Mouse (Mus musculus) hindbrain, embryonic 12.5 days (tissue): Measurements from ENCODE around the gene Slc38a10. TPM values are rescaled to one million over a fixed set of nuclear protein-coding genes. Genes with fewer than 3 reads are reported as not detected.

ENCODE experiments used
- ATAC-seq: fragments of 200-750 bp; cut with Nextera tagmentation; 2 replicates; pipeline ENCODE4 v1.8.0; 2017; ENCODE audit warnings: moderate TSS enrichment; ENCODE audit not compliant: low FRiP score
- H3K27ac ChIP-seq: fragments of 300-500 bp; sonication (generic); 2 replicates; pipeline ENCODE4 v1.5.1; 2016; ENCODE audit warnings: mild to moderate bottlenecking
- H3K27me3 ChIP-seq: fragments of 300-500 bp; sonication (generic); 2 replicates; pipeline ENCODE4 v1.6.1; 2016; ENCODE audit warnings: mild to moderate bottlenecking
- H3K36me3 ChIP-seq: fragments of 300-500 bp; sonication (generic); 2 replicates; pipeline ENCODE4 v1.6.1; 2016; ENCODE audit warnings: mild to moderate bottlenecking
- H3K4me1 ChIP-seq: fragments of 300-500 bp; sonication (generic); 2 replicates; pipeline ENCODE4 v1.6.1; 2016
- H3K4me2 ChIP-seq: fragments of 300-500 bp; sonication (generic); replicated peaks from 2 replicates; pipeline ENCODE4 v1.6.1; 2016; ENCODE audit warnings: mild to moderate bottlenecking
- H3K4me3 ChIP-seq: fragments of 300-500 bp; sonication (generic); 2 replicates; pipeline ENCODE4 v1.5.1; 2016; ENCODE audit warnings: mild to moderate bottlenecking
- H3K9ac ChIP-seq: fragments of 300-500 bp; sonication (generic); 2 replicates; pipeline ENCODE4 v1.6.1; 2016; ENCODE audit warnings: mild to moderate bottlenecking, moderate library complexity
- H3K9me3 ChIP-seq: fragments of 300-500 bp; sonication (generic); replicated peaks from 2 replicates; pipeline ENCODE4 v1.6.1; 2016; ENCODE audit warnings: mild to moderate bottlenecking
- WGBS: fragments of 180-500 bp; shearing (Covaris S2); methylation state at CpG from one replicate; pipeline ENCODE4 v1.1.7; 2016; 5-methylcytosine and 5-hydroxymethylcytosine counted together
- polyA plus RNA-seq: library from polyadenylated mRNA; unstranded; fragments of >200 nt; fragmentation: Nextera tagmentation; extraction: Ambion mirVana; gene quantifications from 2 replicates; pipeline ENCODE4 v1.2.1, GENCODE M21; 2016

The Slc38a10 gene
- polyA plus RNA-seq, 1 experiment from 2014 or later = 121 TPM

DNA sequence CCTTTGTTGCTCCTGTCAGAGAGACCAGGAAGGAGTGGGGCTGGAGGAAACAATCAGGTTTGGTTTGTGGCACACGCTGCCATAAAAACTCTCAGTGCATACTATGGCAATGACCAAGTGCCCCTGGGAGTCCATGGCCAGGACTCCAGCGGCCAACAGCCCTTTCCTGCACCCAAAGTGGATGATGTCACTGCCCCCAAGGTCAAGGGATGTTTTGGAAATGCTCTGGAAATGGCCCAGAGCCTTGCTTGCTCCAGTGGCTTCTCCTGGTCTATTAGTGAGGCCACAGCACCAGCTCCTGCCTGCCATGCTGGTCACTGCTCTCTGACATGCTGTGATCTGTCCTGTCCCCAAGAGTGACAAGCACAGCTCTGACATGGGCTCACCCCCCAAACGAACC lies 75.0 kb downstream of the Slc38a10 start:
- Histone ChIP-seq H3K9me3 (no peaks in the 10 kb centered on the region), H3K4me2 (no peak overlapping the region), H3K27me3 (peaks cover 5% of the 10 kb centered on the region; the same call in 1 of the 2 replicates), H3K27ac (no peak overlapping the region), H3K4me1 (peaks cover 6% of the 10 kb centered on the region; the same call in 1 of the 2 replicates), H3K9ac (no peak overlapping the region), H3K4me3 (no peak overlapping the region), H3K36me3 (peaks cover 83% of the 10 kb centered on the region)
- WGBS = 88% methylated on average over 3 of the region's 3 CpGs
- no peak for ATAC-seq

DNA sequence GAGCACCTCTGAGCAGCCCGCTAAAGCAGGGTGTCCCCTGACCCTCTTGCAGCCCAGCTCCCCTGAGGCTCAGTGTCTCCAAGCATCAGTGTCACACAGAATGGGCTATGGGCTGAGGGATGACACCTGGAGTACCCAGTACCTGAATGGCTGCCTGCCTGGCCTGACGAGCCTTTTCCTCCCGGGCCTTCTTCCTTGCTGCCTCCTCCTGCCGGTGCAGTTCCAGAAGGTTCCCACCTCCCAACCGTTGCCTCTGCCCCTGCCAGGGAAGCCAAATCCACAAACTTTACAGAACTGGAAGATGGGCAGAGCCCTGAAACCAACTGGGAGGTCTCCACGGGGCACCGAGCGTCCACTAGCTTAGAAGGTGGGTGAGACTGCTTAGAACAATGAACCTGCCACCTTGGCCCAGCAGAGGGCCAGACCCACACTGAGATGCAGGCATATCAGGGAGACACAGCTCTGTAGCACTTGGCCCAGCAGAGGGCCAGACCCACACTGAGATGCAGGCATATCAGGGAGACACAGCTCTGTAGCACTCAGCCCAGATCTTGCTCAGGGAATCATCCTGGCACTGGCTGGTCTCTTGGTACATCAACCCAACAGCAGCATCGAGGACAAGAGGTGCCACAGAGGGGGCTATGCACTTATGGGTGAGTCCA lies 78.0 kb downstream of the Slc38a10 start:
- Histone ChIP-seq H3K9me3 (no peaks in the 10 kb centered on the region), H3K4me3 (no peak overlapping the region), H3K4me2 (no peak overlapping the region), H3K36me3 (peaks cover 84% of the 10 kb centered on the region), H3K4me1 (peaks cover 16% of the 10 kb centered on the region), H3K27ac (no peak overlapping the region), H3K27me3 (peaks cover 5% of the 10 kb centered on the region), H3K9ac (no peak overlapping the region)
- ATAC-seq = no peak
- 92% methylated on average over 9 of the region's 9 CpGs for WGBS

DNA sequence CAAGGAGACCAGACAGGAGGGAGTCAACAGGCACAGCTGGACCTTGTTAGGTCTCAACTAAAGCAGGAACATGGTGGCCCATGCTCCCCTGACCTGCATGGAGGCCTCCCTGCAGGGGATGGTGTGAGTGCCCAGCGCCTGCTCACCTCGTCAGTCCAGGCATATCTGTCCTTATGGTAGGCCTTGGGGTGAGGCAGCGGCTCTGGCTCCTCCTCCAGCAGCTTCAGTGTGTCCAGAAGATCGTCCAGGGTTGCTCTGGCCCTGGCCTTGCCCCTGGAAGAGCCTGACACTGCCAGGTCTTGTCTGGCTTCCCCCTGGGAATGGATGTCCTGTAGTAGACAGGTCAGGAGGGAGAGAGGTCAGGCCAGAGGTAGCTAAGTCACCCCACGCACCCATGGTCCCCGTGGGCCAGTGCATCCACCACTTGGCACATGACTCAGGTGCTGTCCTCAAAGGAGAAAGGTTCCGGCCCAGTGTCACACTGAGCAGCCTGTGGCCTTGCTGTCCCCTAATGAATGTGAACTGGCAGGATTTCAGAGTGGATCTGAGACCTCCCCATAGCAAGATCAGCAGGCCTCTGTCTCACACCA lies 79.3 kb downstream of the Slc38a10 start:
- no peak for ATAC-seq
- H3K4me2 ChIP-seq = no peak overlapping the region
- no peak overlapping the region for H3K27ac ChIP-seq
- peaks cover 18% of the 10 kb centered on the region for H3K4me1 ChIP-seq
- H3K36me3 ChIP-seq = peaks cover 84% of the 10 kb centered on the region
- WGBS = 83% methylated on average over 7 of the region's 7 CpGs
- H3K9me3 ChIP-seq = no peaks in the 10 kb centered on the region
- peaks cover 5% of the 10 kb centered on the region for H3K27me3 ChIP-seq
- no peak overlapping the region for H3K4me3 ChIP-seq
- H3K9ac ChIP-seq = no peak overlapping the region

DNA sequence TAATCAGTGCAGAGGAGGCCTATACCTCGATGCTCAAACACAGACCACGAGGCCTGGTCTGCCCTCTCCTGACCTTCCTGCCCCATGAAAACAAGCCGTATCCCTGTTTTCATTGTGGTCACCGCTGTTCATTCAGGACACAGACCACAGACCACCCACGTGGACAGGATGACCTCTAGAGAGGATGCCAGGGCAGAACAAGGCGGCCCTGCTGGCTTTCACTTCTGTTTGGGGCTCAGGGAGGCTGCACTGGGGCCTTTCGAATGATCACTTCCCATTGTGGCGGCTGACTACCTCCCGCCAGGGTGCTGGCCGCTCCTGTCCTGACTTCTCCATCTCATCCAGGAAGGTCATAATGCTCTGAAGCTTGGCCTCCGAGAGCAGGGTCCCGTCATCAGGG lies 80.1 kb downstream of the Slc38a10 start:
- H3K36me3 ChIP-seq = peaks cover 84% of the 10 kb centered on the region
- no peak overlapping the region for H3K4me2 ChIP-seq
- peaks cover 5% of the 10 kb centered on the region for H3K27me3 ChIP-seq
- H3K4me1 ChIP-seq = peaks cover 18% of the 10 kb centered on the region
- no peak for ATAC-seq
- H3K4me3 ChIP-seq = no peak overlapping the region
- H3K9me3 ChIP-seq = no peaks in the 10 kb centered on the region
- no peak overlapping the region for H3K9ac ChIP-seq
- WGBS = 24% methylated on average over 12 of the region's 12 CpGs
- H3K27ac ChIP-seq = no peak overlapping the region

DNA sequence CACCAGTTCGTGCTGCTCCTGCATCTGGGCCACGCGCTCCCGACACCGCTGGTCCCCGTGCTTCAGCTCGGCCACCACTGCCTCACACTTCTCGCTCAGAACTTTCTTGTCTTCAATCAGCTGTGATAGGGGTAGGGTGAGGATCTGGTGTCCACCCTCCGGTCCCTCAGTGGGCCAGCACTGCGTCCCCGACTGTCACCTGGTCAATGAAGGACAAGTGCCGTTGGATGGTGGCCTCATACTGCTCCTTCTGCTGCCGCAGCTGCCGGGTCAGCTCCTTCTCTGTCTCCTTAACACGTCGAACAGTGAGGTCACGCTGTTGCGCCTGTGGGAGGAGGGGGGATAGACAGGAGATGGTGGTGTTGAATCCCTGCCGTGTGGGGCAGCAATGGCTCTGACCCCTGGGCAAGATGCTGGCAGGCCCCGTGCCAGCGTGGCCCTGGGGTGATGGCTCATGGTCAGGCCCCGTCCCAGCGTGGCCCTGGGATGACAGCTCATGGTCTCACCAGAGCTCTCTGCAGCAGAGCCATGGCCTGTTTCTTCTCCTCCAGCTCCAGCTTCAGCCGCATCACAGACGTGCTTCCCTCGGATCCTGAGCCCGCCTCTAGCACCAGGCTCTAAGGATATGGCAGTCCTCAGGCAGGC lies 80.7 kb downstream of the Slc38a10 start:
- Histone ChIP-seq H3K4me3 (no peak overlapping the region), H3K4me2 (no peak overlapping the region), H3K4me1 (peaks cover 18% of the 10 kb centered on the region), H3K36me3 (peaks cover 84% of the 10 kb centered on the region), H3K27me3 (peaks cover 5% of the 10 kb centered on the region), H3K9ac (no peak overlapping the region), H3K27ac (no peak overlapping the region), H3K9me3 (no peaks in the 10 kb centered on the region)
- no peak for ATAC-seq
- 82% methylated on average over 22 of the region's 27 CpGs for WGBS

DNA sequence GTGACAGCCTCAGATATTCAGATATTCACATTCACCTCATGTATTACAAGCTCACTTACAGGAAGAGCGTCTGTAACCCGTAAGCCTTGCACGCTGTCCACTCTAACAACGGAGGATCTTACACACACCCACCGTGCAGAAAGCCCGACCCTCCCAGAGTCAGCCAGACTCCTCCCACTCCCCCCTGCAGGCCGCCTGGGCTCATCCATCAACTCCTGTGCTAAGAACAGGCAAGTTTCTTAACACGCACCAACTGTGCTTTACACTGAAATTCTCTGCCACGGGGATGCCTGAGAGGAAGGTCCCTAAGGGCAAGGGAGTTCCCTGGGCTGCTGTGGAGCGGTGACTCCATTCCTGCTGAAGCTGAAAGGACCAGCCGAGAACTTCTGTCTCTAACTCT lies 81.9 kb downstream of the Slc38a10 start:
- Histone ChIP-seq H3K9me3 (no peaks in the 10 kb centered on the region), H3K4me3 (no peak overlapping the region), H3K9ac (no peak overlapping the region), H3K36me3 (peaks cover 94% of the 10 kb centered on the region), H3K27me3 (peaks cover 5% of the 10 kb centered on the region), H3K4me2 (no peak overlapping the region), H3K4me1 (peaks cover 17% of the 10 kb centered on the region), H3K27ac (no peak overlapping the region)
- no peak for ATAC-seq
- 19% methylated on average over 11 of the region's 11 CpGs for WGBS

DNA sequence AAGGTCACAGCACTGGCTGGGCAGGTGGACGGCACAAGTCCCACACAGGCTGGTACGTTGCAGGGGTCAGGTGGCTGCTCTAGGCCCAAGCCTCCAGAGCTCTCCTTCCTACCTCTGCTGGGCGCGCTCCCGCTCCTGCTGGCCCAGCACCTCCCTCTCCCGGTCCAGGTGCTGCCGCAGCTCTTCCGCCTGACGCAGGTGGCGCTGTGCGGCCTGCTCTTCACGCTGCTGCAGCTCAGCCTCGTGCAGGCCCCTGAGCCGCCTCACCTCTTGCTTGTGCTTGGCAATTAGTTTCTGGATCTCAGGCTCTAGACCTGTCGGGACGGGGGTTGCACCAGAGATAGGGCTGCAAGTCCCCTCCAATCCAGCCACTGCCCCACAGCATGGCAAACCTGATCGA lies 83.3 kb downstream of the Slc38a10 start:
- peaks cover 5% of the 10 kb centered on the region for H3K27me3 ChIP-seq
- WGBS = 60% methylated on average over 17 of the region's 17 CpGs
- H3K4me3 ChIP-seq = no peak overlapping the region
- no peak overlapping the region for H3K27ac ChIP-seq
- ATAC-seq = no peak; the same call in 1 of the 2 replicates
- peaks cover 98% of the 10 kb centered on the region for H3K36me3 ChIP-seq
- no peak overlapping the region for H3K9ac ChIP-seq
- H3K9me3 ChIP-seq = no peaks in the 10 kb centered on the region
- peaks cover 17% of the 10 kb centered on the region for H3K4me1 ChIP-seq
- no peak overlapping the region for H3K4me2 ChIP-seq

DNA sequence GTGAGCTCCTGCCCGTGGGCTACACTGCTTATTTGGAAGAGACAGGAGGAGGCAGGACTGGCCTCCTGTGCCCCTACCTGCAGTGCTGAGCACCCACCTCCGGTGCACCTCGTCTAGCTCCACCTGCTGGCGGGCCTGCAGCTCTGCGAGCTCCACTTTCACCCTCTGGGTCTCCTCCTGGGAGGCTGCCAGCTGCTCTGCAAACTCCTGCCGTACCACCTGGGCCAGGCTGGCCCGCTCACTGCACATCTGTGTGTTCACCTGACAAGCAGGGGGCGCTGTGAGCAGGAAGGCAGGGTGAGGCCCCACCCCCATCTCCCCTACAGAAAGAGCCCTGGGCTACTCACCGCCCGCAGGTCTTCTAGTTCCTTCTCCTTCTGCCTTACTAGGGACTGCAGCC lies 85.9 kb downstream of the Slc38a10 start:
- Histone ChIP-seq H3K4me3 (no peak overlapping the region), H3K36me3 (peaks cover 73% of the 10 kb centered on the region), H3K27ac (no peak overlapping the region), H3K4me2 (no peak overlapping the region), H3K4me1 (peaks cover 15% of the 10 kb centered on the region), H3K9me3 (no peaks in the 10 kb centered on the region), H3K27me3 (no peaks in the 10 kb centered on the region), H3K9ac (no peak overlapping the region)
- ATAC-seq = no peak
- WGBS = 37% methylated on average over 10 of the region's 10 CpGs

DNA sequence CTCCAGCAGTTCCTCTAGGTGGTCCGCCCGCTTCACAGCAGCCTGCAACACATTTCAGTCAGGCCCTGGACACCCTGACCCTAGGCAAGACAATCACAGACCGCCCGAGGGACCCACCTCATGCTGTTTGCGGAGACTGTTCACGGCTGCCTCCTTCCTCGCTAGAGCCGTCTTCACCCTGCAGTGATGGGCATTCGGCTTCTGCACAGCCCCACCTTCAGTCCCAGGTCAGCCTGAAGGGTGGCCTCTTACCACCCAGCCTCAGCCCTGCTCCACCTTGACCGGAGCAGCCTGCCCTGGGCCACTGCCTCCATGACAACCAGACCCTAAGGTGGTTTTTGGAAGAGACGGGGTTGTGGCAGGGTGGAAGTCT lies 86.5 kb downstream of the Slc38a10 start:
- Histone ChIP-seq H3K4me1 (peaks cover 12% of the 10 kb centered on the region), H3K9me3 (no peaks in the 10 kb centered on the region), H3K27ac (no peak overlapping the region), H3K27me3 (no peaks in the 10 kb centered on the region), H3K9ac (peak overlapping the region; percentile 27; the same call in 1 of the 2 replicates), H3K36me3 (peaks cover 67% of the 10 kb centered on the region), H3K4me2 (no peak overlapping the region), H3K4me3 (no peak overlapping the region)
- 87% methylated on average over 11 of the region's 11 CpGs for WGBS
- no peak for ATAC-seq

DNA sequence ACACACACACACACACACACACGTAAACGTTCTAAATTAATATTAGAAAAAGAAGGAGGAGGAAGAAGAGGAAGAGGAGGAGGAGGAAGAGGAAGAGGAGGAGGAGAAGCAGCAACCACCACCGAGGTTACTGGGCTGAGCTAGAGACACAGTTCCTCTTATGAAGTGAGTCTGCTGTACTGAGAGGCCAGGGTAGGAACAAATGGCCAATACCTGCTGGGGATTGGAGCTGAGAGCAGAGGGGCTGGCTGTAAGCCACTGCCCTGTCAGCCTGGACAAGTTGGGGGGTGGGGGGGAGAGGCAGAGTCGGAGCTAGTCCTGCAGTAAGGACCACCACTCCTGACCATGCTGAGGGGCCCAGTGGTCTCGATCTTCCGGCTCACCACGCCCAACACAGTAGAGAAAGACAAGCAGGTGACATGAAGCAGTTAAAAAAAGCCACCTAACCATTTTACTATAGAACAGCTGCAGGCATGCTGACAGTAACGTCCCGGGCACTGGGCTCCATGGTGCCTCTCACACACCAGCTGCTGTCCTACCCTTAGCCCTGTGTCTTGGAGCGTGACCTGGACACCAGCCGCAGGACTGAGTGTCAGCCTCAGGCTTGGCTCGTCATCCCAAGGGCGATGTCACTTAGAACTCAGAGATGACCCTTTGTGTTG lies 87.0 kb downstream of the Slc38a10 start:
- H3K9ac ChIP-seq = no peak overlapping the region
- no peak for ATAC-seq
- H3K4me3 ChIP-seq = no peak overlapping the region
- 87% methylated on average over 13 of the region's 13 CpGs for WGBS
- H3K9me3 ChIP-seq = no peaks in the 10 kb centered on the region
- no peak overlapping the region for H3K27ac ChIP-seq
- H3K4me2 ChIP-seq = no peak overlapping the region
- H3K4me1 ChIP-seq = peaks cover 7% of the 10 kb centered on the region
- H3K27me3 ChIP-seq = no peaks in the 10 kb centered on the region
- peaks cover 61% of the 10 kb centered on the region for H3K36me3 ChIP-seq

DNA sequence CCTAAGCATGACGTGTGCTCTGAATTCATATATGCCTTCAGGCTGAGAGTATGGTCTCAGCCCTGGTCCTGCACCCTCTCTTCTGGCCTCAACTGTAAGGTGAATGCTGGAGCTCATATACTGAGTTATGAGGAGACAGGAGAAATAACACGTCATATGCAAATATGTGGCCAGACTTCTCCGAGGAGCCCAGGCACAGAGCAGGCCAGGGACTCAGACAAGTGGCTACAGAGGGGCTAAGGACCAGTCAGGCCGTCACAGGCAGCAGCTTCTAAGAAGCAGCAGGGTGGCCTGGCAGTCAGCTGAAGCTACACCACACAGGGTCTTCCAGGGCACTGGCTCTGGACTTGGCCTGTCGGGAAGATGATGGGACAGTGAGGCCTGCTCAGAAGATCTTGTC lies 87.8 kb downstream of the Slc38a10 start:
- 88% methylated on average over 5 of the region's 5 CpGs for WGBS
- Histone ChIP-seq H3K36me3 (peaks cover 54% of the 10 kb centered on the region), H3K9me3 (no peaks in the 10 kb centered on the region), H3K4me2 (no peak overlapping the region), H3K4me1 (peaks cover 6% of the 10 kb centered on the region), H3K4me3 (no peak overlapping the region), H3K9ac (no peak overlapping the region), H3K27me3 (no peaks in the 10 kb centered on the region), H3K27ac (no peak overlapping the region)
- no peak for ATAC-seq

DNA sequence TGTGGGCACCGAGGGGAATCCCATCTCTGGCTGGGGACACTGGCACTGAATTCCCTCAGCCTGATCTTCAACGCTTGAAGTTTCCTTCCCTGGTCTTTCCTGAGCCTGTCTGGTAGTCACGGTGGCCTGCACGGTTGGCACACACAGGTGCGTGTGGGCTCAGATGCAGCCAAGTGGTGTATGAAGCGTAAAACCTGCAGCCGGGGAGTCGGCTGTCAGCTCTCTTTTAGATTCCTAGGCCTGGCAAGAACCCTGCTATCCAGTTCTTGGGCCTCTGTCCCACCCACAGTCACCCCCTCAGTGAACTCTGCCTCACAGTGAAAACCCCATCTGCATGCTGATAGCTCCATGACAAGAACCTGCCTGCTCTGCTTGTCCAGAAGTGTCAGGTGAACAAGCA lies 90.5 kb downstream of the Slc38a10 start:
- no peaks in the 10 kb centered on the region for H3K9me3 ChIP-seq
- no peak for ATAC-seq
- H3K36me3 ChIP-seq = peaks cover 27% of the 10 kb centered on the region
- H3K4me1 ChIP-seq = peaks cover 7% of the 10 kb centered on the region
- 86% methylated on average over 8 of the region's 8 CpGs for WGBS
- no peaks in the 10 kb centered on the region for H3K27me3 ChIP-seq
- H3K9ac ChIP-seq = no peak overlapping the region
- H3K4me2 ChIP-seq = no peak overlapping the region
- H3K27ac ChIP-seq = no peak overlapping the region
- no peak overlapping the region for H3K4me3 ChIP-seq
